Mouse (Mus musculus) left cerebral cortex, adult 11 months (tissue): ENCODE results near the gene Polr3b.

Experiments
- DNase-seq: peaks from one replicate; pipeline ENCODE4 v3.0.0; 2022; ENCODE audit warnings: low spot score

The Polr3b gene

GRCm38 (mm10) chr10:84711479-84711878, 89.4 kb downstream of the Polr3b start:
- DNase-seq: no peak

- no peak for DNase-seq
Measured at GRCm38 (mm10) chr10:84711940-84712339, 89.8 kb downstream of the Polr3b start.

GRCm38 (mm10) chr10:84712532-84712931, 90.4 kb downstream of the Polr3b start:
- no peak for DNase-seq

- DNase-seq: no peak
Measured at GRCm38 (mm10) chr10:84713043-84713442, 91.0 kb downstream of the Polr3b start.

GRCm38 (mm10) chr10:84715639-84716038, 93.5 kb downstream of the Polr3b start:
- DNase-seq: no peak

GRCm38 (mm10) chr10:84716581-84716980, 94.5 kb downstream of the Polr3b start:
- DNase-seq: no peak

GRCm38 (mm10) chr10:84722711-84723110, 100.6 kb downstream of the Polr3b start:
- DNase-seq: no peak

GRCm38 (mm10) chr10:84727005-84727404, 104.9 kb downstream of the Polr3b start:
- no peak for DNase-seq

- DNase-seq: no peak
Measured at GRCm38 (mm10) chr10:84727760-84728159, 105.7 kb downstream of the Polr3b start.

GRCm38 (mm10) chr10:84730078-84730477, 108.0 kb downstream of the Polr3b start:
- no peak for DNase-seq

- DNase-seq: no peak
Measured at GRCm38 (mm10) chr10:84730956-84731355, 108.9 kb downstream of the Polr3b start.

- no peak for DNase-seq
Measured at GRCm38 (mm10) chr10:84733511-84733910, 111.4 kb downstream of the Polr3b start.

GRCm38 (mm10) chr10:84754851-84755785, 133.0 kb downstream of the Polr3b start:
- no peak for DNase-seq

GRCm38 (mm10) chr10:84755786-84756203, 133.7 kb downstream of the Polr3b start, which contains the start of gene Rfx4:
Gene Rfx4, plus strand, starts transcription at chr10:84756062.
- no peak for DNase-seq

- DNase-seq: no peak
Measured at GRCm38 (mm10) chr10:84756435-84757095, 134.5 kb downstream of the Polr3b start.

GRCm38 (mm10) chr10:84757426-84758199, 135.5 kb downstream of the Polr3b start:
- no peak for DNase-seq

GRCm38 (mm10) chr10:84758200-84758468, 136.0 kb downstream of the Polr3b start:
- no peak for DNase-seq

GRCm38 (mm10) chr10:84758483-84759431, 136.7 kb downstream of the Polr3b start:
- no peak for DNase-seq

- DNase-seq: no peak
Measured at GRCm38 (mm10) chr10:84759511-84760117, 137.5 kb downstream of the Polr3b start.

GRCm38 (mm10) chr10:84760118-84761111, 138.3 kb downstream of the Polr3b start:
- DNase-seq: no peak
